Mouse (Mus musculus) liver, adult 2 months (tissue): Measurements from ENCODE around the gene Dusp5.

Experiments used
- CTCF ChIP-seq: fragments of 200-500 bp; IDR thresholded peaks from 2 replicates; pipeline ENCODE4 v1.5.1; 2011; ENCODE audit warnings: low read depth, low read length, control low read depth
- POLR2A ChIP-seq: fragments of 200-500 bp; IDR thresholded peaks from 2 replicates; pipeline ENCODE4 v1.6.1; 2011; ENCODE audit warnings: low read length, control low read depth; ENCODE audit not compliant: insufficient read depth; ENCODE audit errors: extremely low read depth

GRCm38 (mm10) chr19:53554402-53554801 is 25.5 kb downstream of the Dusp5 start:
- TF ChIP-seq POLR2A = no peak
- no peak for TF ChIP-seq CTCF
